Mouse (Mus musculus) fat pad, adult 2 months (tissue): ENCODE data around the gene Zc3h13.

Source experiments
- DNase-seq: peaks from one replicate; pipeline ENCODE4 v3.0.0-alpha.2; 2011; ENCODE audit warnings: low read depth, low spot score; ENCODE audit errors: extremely low read depth

The Zc3h13 gene

DNA sequence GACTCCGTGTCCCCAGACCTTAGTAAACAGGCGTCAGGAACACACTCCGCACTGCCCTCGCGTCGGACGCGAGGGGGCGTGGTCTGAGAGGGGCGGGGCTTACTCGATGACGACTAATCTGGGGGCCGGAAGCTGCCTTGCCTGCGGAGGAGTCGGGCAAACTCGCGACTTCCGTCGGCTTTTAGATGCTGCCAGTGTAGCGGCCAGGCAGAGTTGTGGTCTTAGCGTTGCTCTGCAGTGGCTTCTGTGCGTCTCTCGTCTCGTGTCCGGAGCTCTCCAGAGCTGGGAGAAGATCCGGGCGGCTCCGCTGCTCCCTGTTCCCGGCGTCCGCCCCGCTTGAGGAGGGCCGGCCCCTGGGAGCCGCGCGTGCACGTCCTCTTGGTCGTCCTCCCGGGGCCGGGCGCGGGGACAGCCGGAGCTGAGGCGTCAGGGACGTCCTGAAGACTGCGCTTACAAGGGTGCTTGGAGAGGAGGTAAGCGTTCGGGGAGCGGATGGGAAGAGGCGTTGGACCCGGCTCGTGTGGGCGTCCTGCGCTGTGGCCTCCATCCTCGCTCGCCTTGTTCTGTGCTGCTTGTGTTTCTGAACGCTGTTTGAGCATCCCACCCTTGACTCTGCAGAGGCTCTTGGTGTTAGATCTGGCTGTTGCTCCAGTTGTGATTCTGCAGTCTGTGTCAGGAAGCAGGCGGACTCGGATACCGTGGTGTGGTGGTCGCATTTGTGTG, at the start of gene Zc3h13:
TSS of gene Zc3h13 (plus strand) at position 181 of the 723 bp plus-strand sequence.
- DNase-seq: peak; percentile 25

DNA sequence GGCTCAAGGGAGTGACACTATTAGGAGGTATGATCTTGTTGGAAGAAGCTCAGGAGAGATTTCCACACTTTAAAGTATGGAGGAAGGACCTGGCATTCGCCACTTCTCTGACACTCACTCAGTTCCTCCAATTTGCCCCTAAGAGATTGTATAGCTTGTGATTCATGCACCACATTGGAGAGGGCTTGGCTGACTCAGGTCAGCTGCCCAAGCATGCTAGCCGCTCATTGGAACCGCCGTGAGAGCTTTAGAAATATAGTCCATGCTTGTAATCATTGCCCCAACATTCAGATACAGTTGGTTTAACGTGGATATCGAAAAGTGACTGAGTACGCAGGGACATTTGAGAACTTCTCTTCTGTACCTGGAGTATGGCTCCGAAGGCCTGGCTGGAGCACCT, 48.6 kb upstream of the Zc3h13 start:
- DNase-seq: no peak

- no peak for DNase-seq
These were observed 48.1 kb upstream of the Zc3h13 start for GRCm38 (mm10) chr14:75235955-75236635.

- DNase-seq: no peak
These were observed 47.6 kb upstream of the Zc3h13 start for GRCm38 (mm10) chr14:75236636-75237003.

DNA sequence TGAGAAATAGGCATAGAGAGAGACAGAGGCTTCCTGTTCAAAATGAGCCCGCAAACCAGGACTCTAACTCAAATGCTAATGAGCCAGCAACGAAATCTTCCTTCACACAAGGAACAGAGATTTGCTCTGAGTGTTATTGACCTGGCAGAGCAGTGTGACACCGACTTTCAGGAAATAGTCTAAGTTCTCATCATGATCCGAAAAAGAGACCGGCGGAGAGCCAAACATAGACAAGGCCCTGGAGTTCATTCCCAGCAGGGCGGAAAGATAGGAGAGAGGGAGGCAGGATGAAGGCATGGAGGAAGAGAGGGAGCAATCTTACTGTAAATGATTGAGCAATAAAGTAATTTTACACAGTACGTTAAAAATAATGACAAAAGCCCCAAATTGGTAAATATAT, 47.1 kb upstream of the Zc3h13 start:
- no peak for DNase-seq

- DNase-seq: no peak
These were observed 46.0 kb upstream of the Zc3h13 start for GRCm38 (mm10) chr14:75238054-75238692.

DNA sequence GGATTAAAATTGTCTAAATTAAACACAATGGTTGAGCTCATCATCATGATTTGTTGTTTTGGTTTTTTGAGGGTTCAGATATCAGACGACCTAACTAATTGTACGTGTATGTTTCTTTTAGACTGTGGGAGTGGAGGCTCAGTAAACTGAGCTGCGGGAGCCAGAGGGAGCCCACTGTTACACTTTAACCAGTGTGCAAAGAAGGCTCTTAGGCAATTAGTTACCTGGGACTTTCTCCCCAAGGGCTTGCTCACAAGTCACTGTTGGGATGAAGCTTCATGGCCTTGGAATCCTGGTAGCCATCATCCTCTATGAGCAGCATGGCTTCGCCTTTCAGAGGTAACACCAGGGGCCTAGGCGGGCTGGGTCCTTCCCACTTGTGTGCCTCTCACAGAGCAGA, 42.1 kb upstream of the Zc3h13 start, which contains the start of gene Cpb2:
TSS of gene Cpb2 (plus strand) at position 201 of the 400 bp plus-strand sequence.
- DNase-seq: no peak

GRCm38 (mm10) chr14:75246024-75247000, 37.9 kb upstream of the Zc3h13 start:
- no peak for DNase-seq

GRCm38 (mm10) chr14:75250432-75250831, 33.7 kb upstream of the Zc3h13 start:
- DNase-seq: no peak

- DNase-seq: no peak
These were observed 27.7 kb upstream of the Zc3h13 start for GRCm38 (mm10) chr14:75256521-75256920.

DNA sequence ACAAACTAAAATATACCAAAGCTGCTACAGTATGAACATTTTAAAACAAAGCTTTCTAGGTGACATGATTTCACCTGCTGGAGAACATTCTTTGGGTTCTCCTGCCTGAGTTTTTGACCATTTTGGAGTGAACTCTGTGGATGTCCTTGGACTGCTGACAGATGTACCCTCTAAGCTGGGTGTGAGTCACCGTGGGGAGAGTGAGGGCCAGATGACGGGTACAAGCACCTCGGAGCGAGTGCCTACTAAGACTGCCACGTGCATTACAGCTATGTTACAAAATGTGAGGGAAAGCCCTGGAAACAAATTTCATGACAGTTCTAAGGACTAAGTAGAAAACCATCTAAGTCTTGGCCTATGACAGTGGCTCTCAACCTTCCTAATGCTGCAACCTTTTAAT, 14.6 kb upstream of the Zc3h13 start:
- no peak for DNase-seq

DNA sequence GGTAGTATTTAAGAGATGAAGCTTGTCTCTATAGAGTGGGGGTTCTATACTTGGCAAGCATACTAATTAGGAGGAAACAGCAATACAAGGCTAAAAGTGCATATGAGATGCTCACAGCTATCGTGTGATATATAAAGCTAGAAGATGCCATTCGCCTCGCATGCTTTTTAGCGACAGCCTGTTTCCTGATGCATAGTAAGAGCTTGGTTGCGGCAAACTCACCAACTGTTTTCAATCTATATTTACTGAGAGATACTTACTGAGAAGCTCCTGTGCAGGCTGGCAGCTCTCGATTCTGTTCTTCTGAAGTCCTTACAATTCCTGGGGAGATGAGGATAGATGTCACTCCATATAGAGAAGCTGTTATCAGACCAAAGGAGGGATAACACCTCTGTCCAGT, 4.5 kb upstream of the Zc3h13 start:
- no peak for DNase-seq

GRCm38 (mm10) chr14:75280406-75280805, 3.8 kb upstream of the Zc3h13 start:
- DNase-seq: no peak

DNA sequence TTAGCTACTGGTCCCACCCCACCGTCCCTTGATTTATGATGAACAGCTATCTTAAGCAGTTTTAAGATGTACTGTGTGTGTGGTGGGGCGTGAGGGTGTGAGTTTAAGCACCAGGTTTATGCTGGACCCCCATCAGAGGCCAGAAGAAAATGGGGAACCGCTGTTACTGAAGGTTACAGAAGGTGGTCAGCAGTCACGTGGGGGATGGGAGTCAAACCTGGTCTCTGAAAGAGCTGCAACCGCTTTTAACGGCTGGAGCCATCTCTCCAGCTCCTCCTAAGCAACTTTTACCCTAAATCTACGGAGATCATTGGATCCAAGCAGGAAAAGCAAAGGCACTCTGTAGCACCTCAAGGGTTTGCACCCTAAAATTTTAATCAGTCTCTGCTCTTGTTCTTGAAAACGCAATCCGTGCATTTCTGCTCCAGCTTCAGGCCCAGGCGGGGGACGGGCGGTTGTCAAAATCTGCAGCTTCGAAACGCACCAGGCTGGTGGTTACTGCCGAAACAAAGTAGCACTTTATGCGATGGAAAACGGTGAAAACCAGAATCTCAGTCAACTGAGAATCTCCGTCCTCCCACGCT, 472 bp upstream of the Zc3h13 start:
- no peak for DNase-seq

DNA sequence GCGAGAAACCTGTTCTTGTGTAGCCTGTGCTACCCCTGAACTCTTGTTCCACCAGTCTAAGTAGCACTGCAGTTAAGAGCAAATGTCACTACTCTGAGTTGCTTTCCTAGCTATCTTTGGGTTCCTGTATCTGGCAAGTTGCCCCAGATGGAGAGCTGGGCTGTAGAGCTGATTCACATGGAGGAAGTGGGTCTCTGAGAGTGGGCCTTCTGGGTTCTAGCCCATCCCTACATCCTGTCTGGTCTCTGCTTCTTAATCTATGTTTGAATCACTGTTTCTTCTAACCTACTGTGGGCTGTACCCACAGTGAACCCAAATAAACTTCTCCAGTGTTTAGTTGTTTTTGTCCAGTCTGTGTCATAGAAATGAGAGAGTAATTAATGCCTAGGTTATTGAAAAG, 16.9 kb downstream of the Zc3h13 start:
- no peak for DNase-seq

DNA sequence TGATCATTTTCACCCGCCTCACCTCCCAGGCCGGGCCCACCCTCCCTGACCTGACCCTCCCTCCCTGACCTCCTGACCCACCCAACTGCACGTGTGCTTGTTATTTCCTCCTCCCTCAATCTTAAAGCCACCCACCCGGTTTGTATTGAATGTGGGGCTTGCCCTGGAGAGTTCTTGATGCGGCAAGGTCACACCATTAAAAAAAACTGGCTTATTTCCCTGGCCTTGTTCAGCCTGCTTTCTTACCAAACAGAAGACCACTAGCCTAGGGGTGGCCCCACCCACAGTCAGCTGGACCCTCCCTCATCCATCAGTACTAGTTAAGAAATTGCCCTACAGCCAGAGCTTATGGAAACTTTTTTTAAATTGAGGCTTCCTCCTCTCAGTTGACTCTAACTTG, 19.6 kb downstream of the Zc3h13 start:
- no peak for DNase-seq

DNA sequence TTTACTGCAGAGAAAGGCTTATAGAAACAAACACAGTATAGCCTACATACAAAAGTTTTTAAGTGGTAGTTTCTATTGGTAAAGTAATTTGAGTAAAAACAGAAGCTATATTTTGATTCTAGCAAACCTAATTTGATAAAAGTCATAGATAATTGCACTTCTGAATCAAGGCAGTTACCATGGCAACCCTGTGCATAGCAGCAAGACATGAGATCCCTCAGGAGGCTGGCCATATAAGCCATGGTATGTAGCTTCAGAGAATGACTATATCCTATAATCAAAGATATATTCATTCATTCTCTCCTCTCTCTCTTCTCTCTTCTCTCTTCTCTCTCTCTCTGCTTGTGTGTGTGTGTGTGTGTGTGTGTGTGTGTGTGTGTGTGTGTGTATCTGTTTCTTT, 23.7 kb downstream of the Zc3h13 start:
- DNase-seq: no peak

GRCm38 (mm10) chr14:75309336-75309992, 25.3 kb downstream of the Zc3h13 start:
- no peak for DNase-seq

GRCm38 (mm10) chr14:75314484-75314883, 30.3 kb downstream of the Zc3h13 start:
- DNase-seq: no peak

DNA sequence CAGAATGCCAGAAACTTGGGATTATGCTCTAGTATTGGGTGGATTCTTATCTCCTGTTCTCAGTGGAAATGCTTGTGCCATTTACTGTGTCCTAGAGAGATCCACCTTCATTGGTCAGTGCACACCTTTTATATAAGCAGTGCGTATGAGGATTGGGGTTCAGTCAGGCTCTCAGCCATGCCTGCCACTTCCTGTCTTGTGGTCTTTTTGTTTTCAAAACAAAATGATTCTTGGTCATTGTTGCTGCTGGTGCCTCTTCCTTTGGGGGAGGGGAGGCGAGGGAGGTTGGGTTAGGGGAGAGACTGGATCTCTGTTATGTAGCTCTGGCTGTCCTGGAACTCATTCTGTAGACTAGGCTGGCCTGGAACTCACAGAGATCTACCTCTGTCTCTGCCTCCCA, 34.6 kb downstream of the Zc3h13 start:
- no peak for DNase-seq
